Mouse (Mus musculus): ENCODE measurements around the gene Hmcn2. TPM values are rescaled to one million over a fixed set of nuclear protein-coding genes. Genes with fewer than 3 reads are reported as not detected.
A peak's percentile ranks its signal among the peaks of the same experiment; 100 is the strongest.

Hmcn2 gene
- polyA plus RNA-seq, 1 experiment from 2014 or later = 1.2 TPM

GRCm38 (mm10) chr2:31472406-31473065 is 158.3 kb downstream of the Hmcn2 start:
- ATAC-seq (ENCODE audit: borderline replicate concordance, extremely low read depth, low FRiP score, low TSS enrichment) = no peak
- H3K4me2 ChIP-seq = no peak overlapping the region
- no peak overlapping the region for H3K27ac ChIP-seq
- no peaks in the 10 kb centered on the region for H3K9me3 ChIP-seq
- no peak overlapping the region for H3K4me3 ChIP-seq
- H3K4me1 ChIP-seq = peaks cover 18% of the 10 kb centered on the region
- H3K27me3 ChIP-seq = peaks cover 37% of the 10 kb centered on the region
- H3K36me3 ChIP-seq = no peaks in the 10 kb centered on the region
- no peak overlapping the region for H3K9ac ChIP-seq
- WGBS = 38% methylated on average over 10 of the region's 10 CpGs

- no peaks in the 10 kb centered on the region for H3K9me3 ChIP-seq
- H3K4me2 ChIP-seq = no peak overlapping the region
- H3K27ac ChIP-seq = no peak overlapping the region
- peaks cover 18% of the 10 kb centered on the region for H3K4me1 ChIP-seq
- H3K4me3 ChIP-seq = no peak overlapping the region
- H3K27me3 ChIP-seq = peaks cover 31% of the 10 kb centered on the region
- H3K9ac ChIP-seq = no peak overlapping the region
- 66% methylated on average over 4 of the region's 4 CpGs for WGBS
- H3K36me3 ChIP-seq = no peaks in the 10 kb centered on the region
- no peak for ATAC-seq (ENCODE audit: borderline replicate concordance, extremely low read depth, low FRiP score, low TSS enrichment)
Measured at GRCm38 (mm10) chr2:31473941-31474340, 159.7 kb downstream of the Hmcn2 start.

- Histone ChIP-seq H3K9ac (no peak overlapping the region), H3K36me3 (no peaks in the 10 kb centered on the region), H3K4me1 (peaks cover 15% of the 10 kb centered on the region), H3K4me2 (no peak overlapping the region), H3K4me3 (no peak overlapping the region), H3K27me3 (peaks cover 23% of the 10 kb centered on the region), H3K27ac (no peak overlapping the region), H3K9me3 (no peaks in the 10 kb centered on the region)
- 57% methylated on average over 5 of the region's 5 CpGs for WGBS
- no peak for ATAC-seq (ENCODE audit: borderline replicate concordance, extremely low read depth, low FRiP score, low TSS enrichment)
Measured at GRCm38 (mm10) chr2:31474686-31475085, 160.5 kb downstream of the Hmcn2 start.

GRCm38 (mm10) chr2:31476107-31476820 is 162.0 kb downstream of the Hmcn2 start:
- H3K27ac ChIP-seq = no peak overlapping the region
- no peak overlapping the region for H3K4me3 ChIP-seq
- no peaks in the 10 kb centered on the region for H3K9me3 ChIP-seq
- WGBS = 51% methylated on average over 10 of the region's 10 CpGs
- no peaks in the 10 kb centered on the region for H3K4me1 ChIP-seq
- no peaks in the 10 kb centered on the region for H3K36me3 ChIP-seq
- ATAC-seq (ENCODE audit: borderline replicate concordance, extremely low read depth, low FRiP score, low TSS enrichment) = no peak
- H3K27me3 ChIP-seq = peaks cover 12% of the 10 kb centered on the region
- no peak overlapping the region for H3K9ac ChIP-seq
- no peak overlapping the region for H3K4me2 ChIP-seq

- no peak for ATAC-seq (ENCODE audit: borderline replicate concordance, extremely low read depth, low FRiP score, low TSS enrichment)
- no peak overlapping the region for H3K4me3 ChIP-seq
- no peaks in the 10 kb centered on the region for H3K4me1 ChIP-seq
- H3K9ac ChIP-seq = no peak overlapping the region
- 0 out of 2 replicates have a peak, but pooled peaks cover 7% of the 10 kb centered on the region for H3K27me3 ChIP-seq
- 75% methylated on average over 12 of the region's 12 CpGs for WGBS
- no peaks in the 10 kb centered on the region for H3K36me3 ChIP-seq
- no peaks in the 10 kb centered on the region for H3K9me3 ChIP-seq
- no peak overlapping the region for H3K4me2 ChIP-seq
- H3K27ac ChIP-seq = no peak overlapping the region
Measured at GRCm38 (mm10) chr2:31477234-31478161, 163.3 kb downstream of the Hmcn2 start.

GRCm38 (mm10) chr2:31482914-31483575 is 168.8 kb downstream of the Hmcn2 start:
- WGBS = 32% methylated on average over 8 of the region's 8 CpGs
- Histone ChIP-seq H3K4me3 (no peak overlapping the region), H3K9ac (no peak overlapping the region), H3K36me3 (no peaks in the 10 kb centered on the region), H3K4me1 (no peaks in the 10 kb centered on the region), H3K4me2 (no peak overlapping the region), H3K9me3 (no peaks in the 10 kb centered on the region), H3K27ac (no peak overlapping the region), H3K27me3 (0 out of 2 replicates have a peak, but pooled peaks cover 7% of the 10 kb centered on the region)
- ATAC-seq (ENCODE audit: borderline replicate concordance, extremely low read depth, low FRiP score, low TSS enrichment) = peak; percentile 60

- H3K4me1 ChIP-seq = no peaks in the 10 kb centered on the region
- 25% methylated on average over 5 of the region's 5 CpGs for WGBS
- H3K4me2 ChIP-seq = no peak overlapping the region
- H3K4me3 ChIP-seq = no peak overlapping the region
- no peak for ATAC-seq (ENCODE audit: borderline replicate concordance, extremely low read depth, low FRiP score, low TSS enrichment)
- no peak overlapping the region for H3K9ac ChIP-seq
- no peaks in the 10 kb centered on the region for H3K9me3 ChIP-seq
- H3K27ac ChIP-seq = no peak overlapping the region
- H3K27me3 ChIP-seq = 0 out of 2 replicates have a peak, but pooled peaks cover 7% of the 10 kb centered on the region
- no peaks in the 10 kb centered on the region for H3K36me3 ChIP-seq
Measured at GRCm38 (mm10) chr2:31484187-31484586, 170.0 kb downstream of the Hmcn2 start.

GRCm38 (mm10) chr2:31489166-31489565 is 175.0 kb downstream of the Hmcn2 start:
- no peak for ATAC-seq (ENCODE audit: borderline replicate concordance, extremely low read depth, low FRiP score, low TSS enrichment)
- H3K4me1 ChIP-seq = no peaks in the 10 kb centered on the region
- H3K36me3 ChIP-seq = no peaks in the 10 kb centered on the region
- no peak overlapping the region for H3K4me3 ChIP-seq
- no peak overlapping the region for H3K27ac ChIP-seq
- no peak overlapping the region for H3K4me2 ChIP-seq
- 56% methylated on average over 12 of the region's 12 CpGs for WGBS
- no peak overlapping the region for H3K9ac ChIP-seq
- H3K27me3 ChIP-seq = no peaks in the 10 kb centered on the region
- no peaks in the 10 kb centered on the region for H3K9me3 ChIP-seq

GRCm38 (mm10) chr2:31490556-31490955 is 176.3 kb downstream of the Hmcn2 start:
- H3K9ac ChIP-seq = no peak overlapping the region
- no peak overlapping the region for H3K27ac ChIP-seq
- no peaks in the 10 kb centered on the region for H3K4me1 ChIP-seq
- WGBS = 63% methylated on average over 2 of the region's 2 CpGs
- H3K27me3 ChIP-seq = no peaks in the 10 kb centered on the region
- H3K4me2 ChIP-seq = no peak overlapping the region
- H3K9me3 ChIP-seq = no peaks in the 10 kb centered on the region
- ATAC-seq (ENCODE audit: borderline replicate concordance, extremely low read depth, low FRiP score, low TSS enrichment) = no peak
- H3K4me3 ChIP-seq = no peak overlapping the region
- H3K36me3 ChIP-seq = no peaks in the 10 kb centered on the region

GRCm38 (mm10) chr2:31492308-31492707 is 178.1 kb downstream of the Hmcn2 start:
- Histone ChIP-seq H3K9ac (no peak overlapping the region), H3K9me3 (no peaks in the 10 kb centered on the region), H3K36me3 (no peaks in the 10 kb centered on the region), H3K4me1 (no peaks in the 10 kb centered on the region), H3K27me3 (no peaks in the 10 kb centered on the region), H3K4me2 (no peak overlapping the region), H3K27ac (no peak overlapping the region), H3K4me3 (no peak overlapping the region)
- 87% methylated on average over 8 of the region's 8 CpGs for WGBS
- ATAC-seq (ENCODE audit: borderline replicate concordance, extremely low read depth, low FRiP score, low TSS enrichment) = no peak

GRCm38 (mm10) chr2:31493243-31493642 is 179.0 kb downstream of the Hmcn2 start:
- Histone ChIP-seq H3K27me3 (no peaks in the 10 kb centered on the region), H3K4me1 (no peaks in the 10 kb centered on the region), H3K27ac (no peak overlapping the region), H3K4me3 (no peak overlapping the region), H3K9me3 (no peaks in the 10 kb centered on the region), H3K9ac (no peak overlapping the region), H3K36me3 (no peaks in the 10 kb centered on the region), H3K4me2 (no peak overlapping the region)
- no peak for ATAC-seq (ENCODE audit: borderline replicate concordance, extremely low read depth, low FRiP score, low TSS enrichment)
- WGBS = 81% methylated on average over 11 of the region's 11 CpGs
